Mouse (Mus musculus): ENCODE measurements around the gene Slc13a4.

The Slc13a4 gene

GRCm38 (mm10) chr6:35302581-35302980 is 5.3 kb downstream of the Slc13a4 start:
- no peak for DNase-seq (ENCODE audit: low spot score in 2 of 2)

- DNase-seq (ENCODE audit: low spot score in 2 of 2) = no peak
Measured at GRCm38 (mm10) chr6:35298323-35298722, 9.6 kb downstream of the Slc13a4 start.

- no peak for DNase-seq (ENCODE audit: low spot score in 2 of 2)
Measured at GRCm38 (mm10) chr6:35297516-35298227, 10.3 kb downstream of the Slc13a4 start.

- no peak for DNase-seq (ENCODE audit: low spot score in 2 of 2)
Measured at GRCm38 (mm10) chr6:35297001-35297400, 10.9 kb downstream of the Slc13a4 start.

GRCm38 (mm10) chr6:35294964-35295363 is 13.0 kb downstream of the Slc13a4 start:
- DNase-seq (ENCODE audit: low spot score in 2 of 2) = no peak

GRCm38 (mm10) chr6:35289676-35290075 is 18.3 kb downstream of the Slc13a4 start:
- no peak for DNase-seq (ENCODE audit: low spot score in 2 of 2)

GRCm38 (mm10) chr6:35288920-35289319 is 19.0 kb downstream of the Slc13a4 start:
- DNase-seq (ENCODE audit: low spot score in 2 of 2) = no peak

GRCm38 (mm10) chr6:35288114-35288761 is 19.7 kb downstream of the Slc13a4 start:
- DNase-seq (ENCODE audit: low spot score in 2 of 2) = no peak

GRCm38 (mm10) chr6:35279306-35279705 is 28.6 kb downstream of the Slc13a4 start:
- no peak for DNase-seq (ENCODE audit: low spot score in 2 of 2)

- no peak for DNase-seq (ENCODE audit: low spot score in 2 of 2)
Measured at GRCm38 (mm10) chr6:35277903-35278587, 29.9 kb downstream of the Slc13a4 start.

GRCm38 (mm10) chr6:35273391-35274082 is 34.4 kb downstream of the Slc13a4 start:
- DNase-seq (ENCODE audit: low spot score in 2 of 2) = no peak

- no peak for DNase-seq (ENCODE audit: low spot score in 2 of 2)
Measured at GRCm38 (mm10) chr6:35271868-35272765, 35.8 kb downstream of the Slc13a4 start.

GRCm38 (mm10) chr6:35271094-35271855 is 36.7 kb downstream of the Slc13a4 start:
- DNase-seq (ENCODE audit: low spot score in 2 of 2) = no peak

GRCm38 (mm10) chr6:35269643-35270042 is 38.3 kb downstream of the Slc13a4 start:
- DNase-seq (ENCODE audit: low spot score in 2 of 2) = no peak

GRCm38 (mm10) chr6:35268711-35269110 is 39.2 kb downstream of the Slc13a4 start:
- no peak for DNase-seq (ENCODE audit: low spot score in 2 of 2)

GRCm38 (mm10) chr6:35265580-35266278 is 42.2 kb downstream of the Slc13a4 start:
- no peak for DNase-seq (ENCODE audit: low spot score in 2 of 2)

- DNase-seq (ENCODE audit: low spot score in 2 of 2) = no peak
Measured at GRCm38 (mm10) chr6:35260531-35260930, 47.4 kb downstream of the Slc13a4 start.

- DNase-seq (ENCODE audit: low spot score in 2 of 2) = no peak
Measured at GRCm38 (mm10) chr6:35259526-35259925, 48.4 kb downstream of the Slc13a4 start.

GRCm38 (mm10) chr6:35258922-35259321 is 49.0 kb downstream of the Slc13a4 start:
- no peak for DNase-seq (ENCODE audit: low spot score in 2 of 2)
